Mouse (Mus musculus) ES-CJ7 (cell line): ENCODE results near the gene Neurl4.
"Not testable (repeated sequence)": the region's sequence is repeated elsewhere in the genome, so short reads cannot be mapped to it uniquely, and the experiment has no call there.

Source experiments
- DNase-seq: peaks from one replicate; pipeline ENCODE4 v3.0.0; 2011; ENCODE audit warnings: low read depth, low spot score

The Neurl4 gene

DNA sequence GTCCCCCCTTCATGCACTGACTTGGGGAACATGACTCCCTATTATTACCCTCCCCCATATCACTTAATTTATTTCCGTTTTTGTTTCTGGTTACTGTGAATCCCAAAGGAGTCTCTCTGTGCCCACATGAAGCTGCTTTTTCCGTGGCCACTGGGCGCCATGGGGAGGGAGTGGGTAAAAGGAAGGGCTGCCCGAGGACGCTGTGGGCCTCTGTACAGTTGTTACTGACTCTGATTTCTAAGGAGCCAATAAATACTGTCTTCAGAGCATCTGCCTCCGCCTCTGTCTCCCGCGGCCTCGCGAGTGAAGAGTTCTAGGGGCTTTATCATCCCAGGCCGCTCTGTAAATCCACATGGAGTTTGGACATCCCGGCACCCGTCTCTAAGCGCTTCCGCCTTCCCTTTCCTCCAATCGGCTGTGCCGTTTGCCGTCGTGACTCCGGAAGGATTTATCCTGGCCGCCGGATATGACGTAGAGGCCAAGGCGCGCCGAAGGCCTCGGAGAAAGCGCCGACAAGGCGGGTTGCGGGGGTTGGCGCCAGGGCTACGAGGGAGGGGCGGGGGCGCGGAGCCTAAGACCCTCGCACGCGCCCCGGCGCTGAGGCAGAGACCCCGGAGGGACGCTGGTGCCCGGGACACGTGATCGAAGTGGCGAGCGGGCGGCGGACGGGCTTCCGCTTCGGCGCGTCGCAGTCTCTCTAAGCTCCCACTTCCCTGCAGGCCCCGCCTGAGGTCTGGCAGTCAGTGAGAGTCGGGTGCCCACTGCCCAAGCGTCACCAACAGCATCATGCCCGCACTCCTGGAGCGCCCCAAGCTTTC lies 12.9 kb downstream of the Neurl4 start, which contains the start of gene Gps2:
Gene Gps2 (plus strand): TSS at position 335 of the 818 bp plus-strand sequence.
- DNase-seq = peak; percentile 97

DNA sequence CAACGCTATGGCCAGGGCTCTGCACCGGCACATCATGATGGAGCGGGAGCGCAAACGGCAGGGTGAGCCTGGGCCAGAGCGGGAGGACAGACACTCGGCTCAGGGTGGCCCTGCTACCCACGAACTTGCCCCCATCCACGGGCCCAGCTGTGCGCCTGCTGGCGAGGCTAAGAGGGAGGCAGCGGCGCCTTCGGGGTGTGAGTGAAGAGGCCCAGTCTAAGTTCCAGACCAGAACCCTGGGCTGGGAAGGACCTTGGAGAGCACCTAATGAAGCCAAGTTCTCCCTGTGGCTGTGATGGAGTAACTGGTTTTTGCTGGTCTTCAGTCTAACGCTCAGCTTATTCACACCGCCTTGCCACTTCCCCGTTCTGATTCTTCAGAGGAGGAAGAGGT lies 13.5 kb downstream of the Neurl4 start:
- DNase-seq = peak; percentile 73

DNA sequence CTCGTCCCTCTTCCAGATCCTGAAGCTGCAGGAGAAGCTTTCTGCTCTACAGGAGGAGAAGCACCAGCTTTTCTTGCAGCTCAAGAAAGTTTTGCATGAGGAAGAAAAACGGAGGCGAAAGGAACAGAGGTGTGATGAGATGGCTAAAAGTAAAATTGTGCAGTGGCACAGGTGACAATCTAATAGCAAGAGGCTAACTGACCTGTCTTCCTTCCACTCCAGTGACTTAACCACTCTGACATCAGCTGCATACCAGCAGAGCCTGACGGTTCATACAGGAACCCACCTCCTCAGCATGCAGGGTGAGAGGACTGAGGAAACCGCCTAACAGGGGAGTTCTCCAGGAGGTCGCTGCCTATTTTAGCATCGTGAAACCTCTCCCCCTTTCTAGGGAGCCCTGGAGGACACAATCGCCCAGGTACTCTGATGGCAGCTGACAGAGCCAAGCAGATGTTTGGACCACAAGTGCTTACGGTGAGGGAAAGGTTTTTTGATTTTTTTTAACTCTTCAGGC lies 14.1 kb downstream of the Neurl4 start:
- no peak for DNase-seq

DNA sequence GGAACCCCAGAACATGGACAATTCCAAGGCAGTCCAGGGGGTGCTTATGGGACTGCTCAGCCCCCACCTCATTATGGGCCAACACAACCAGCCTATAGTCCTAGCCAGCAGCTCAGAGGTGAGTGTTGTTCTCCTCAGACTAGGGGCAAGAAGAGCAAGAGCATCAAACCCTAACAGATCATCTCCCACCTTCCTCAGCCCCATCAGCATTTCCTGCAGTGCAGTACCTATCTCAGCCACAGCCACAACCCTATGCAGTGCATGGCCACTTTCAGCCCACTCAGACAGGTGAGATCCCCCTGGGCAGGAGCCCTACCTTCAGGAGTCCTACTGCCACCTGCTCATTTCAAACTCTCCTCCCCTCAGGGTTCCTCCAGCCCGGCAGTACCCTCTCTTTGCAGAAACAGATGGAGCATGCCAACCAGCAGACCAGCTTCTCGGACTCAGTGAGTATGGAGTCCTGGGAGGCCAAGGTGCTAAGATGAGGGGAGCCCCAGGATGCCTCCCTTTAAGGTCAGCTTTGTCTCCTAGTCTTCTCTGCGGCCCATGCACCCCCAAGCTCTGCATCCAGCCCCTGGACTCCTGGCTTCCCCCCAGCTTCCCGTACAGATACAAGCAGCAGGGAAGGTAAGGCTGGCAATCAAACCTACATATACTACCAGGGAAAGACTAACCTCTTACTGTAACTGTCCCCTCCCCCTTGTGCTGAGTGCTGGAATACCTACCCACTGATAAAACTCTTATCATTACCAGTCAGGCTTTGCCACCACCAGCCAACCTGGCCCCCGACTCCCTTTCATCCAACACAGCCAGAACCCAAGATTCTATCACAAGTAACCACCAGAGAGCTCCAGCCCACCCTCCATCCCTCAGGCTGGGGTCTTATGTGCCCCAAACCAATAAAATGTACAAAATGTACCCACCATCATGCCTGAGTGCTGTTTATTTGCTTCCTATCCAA lies 15.1 kb downstream of the Neurl4 start:
- DNase-seq = peak; percentile 50

DNA sequence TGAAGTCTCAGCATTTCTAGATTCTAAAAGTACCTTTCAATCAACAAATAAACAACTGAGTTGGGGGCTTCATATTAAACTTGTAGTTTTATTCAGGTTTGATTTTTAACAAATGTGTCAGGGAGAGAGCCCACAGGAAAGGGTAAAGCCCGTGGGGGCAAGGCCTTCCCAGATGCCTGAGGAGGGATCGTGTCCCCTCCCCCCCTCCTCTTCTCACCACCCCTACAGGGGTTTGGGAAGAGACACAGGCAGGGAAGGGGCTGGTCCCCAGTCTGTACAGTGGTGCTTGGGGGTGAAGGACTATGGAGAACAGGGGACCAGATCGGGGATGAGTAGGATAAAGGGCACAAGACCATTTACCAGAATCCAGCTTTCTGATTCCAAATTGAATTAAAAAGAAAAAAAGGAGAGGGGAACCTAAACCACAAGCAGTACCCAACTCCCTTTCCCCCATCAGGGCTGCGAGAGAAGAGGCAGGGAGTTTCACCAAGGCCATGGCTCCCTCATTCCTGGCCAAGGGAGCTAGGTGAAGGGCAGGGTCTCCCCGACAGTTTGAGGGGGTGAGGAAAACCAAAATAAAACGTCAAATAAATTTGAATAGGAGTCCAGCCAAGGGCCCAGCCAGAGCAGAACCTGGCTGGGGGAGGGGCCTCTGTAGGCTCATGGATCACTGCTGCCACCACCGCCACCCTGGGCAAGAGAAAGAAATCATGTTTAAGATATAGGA lies 15.9 kb downstream of the Neurl4 start:
- DNase-seq = not testable (repeated sequence)

DNA sequence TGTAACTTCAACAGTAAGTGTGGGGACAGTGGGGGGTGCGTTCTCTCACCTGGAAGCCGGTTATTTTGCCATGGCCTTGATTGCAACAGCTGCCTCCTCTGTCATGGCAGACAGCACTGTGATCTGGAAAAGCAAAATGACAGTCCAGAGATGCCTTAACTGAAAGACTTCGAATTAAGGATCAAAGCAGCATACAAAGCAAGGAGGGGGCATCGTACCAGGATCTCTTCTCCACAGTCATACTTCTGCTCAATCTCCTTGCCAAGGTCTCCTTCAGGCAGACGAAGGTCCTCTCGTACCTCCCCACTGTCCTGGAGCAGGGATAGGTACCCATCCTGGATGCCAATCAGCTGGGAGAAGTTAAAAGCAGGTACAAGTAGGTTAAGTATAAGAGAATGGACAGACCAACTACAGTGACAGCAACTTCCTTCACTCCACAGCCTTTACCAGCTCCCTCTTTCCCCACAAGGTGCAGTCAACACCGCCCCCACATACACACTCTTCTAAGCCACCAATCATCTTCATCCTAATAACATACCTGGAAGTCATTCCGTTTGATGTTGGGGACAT lies 16.6 kb downstream of the Neurl4 start:
- DNase-seq = no peak

DNA sequence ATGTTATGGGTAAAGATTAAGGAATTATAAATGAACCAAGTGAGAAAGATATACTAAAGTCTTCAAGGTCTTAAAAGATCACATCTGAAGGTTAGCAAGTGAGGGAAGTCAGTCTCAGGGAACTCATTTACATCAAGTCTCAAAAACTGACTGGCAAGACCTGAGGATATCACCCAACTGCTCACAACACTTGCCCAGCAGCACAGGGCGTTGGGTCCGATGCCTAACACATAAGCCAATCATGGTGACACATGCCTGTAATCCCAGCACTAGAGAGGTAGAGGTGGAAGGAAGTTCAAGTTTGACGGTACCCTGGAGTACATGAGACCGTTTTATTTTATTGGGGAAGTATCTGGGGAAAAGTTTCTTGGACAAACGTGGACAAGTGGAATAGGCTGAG lies 17.2 kb downstream of the Neurl4 start:
- no peak for DNase-seq

DNA sequence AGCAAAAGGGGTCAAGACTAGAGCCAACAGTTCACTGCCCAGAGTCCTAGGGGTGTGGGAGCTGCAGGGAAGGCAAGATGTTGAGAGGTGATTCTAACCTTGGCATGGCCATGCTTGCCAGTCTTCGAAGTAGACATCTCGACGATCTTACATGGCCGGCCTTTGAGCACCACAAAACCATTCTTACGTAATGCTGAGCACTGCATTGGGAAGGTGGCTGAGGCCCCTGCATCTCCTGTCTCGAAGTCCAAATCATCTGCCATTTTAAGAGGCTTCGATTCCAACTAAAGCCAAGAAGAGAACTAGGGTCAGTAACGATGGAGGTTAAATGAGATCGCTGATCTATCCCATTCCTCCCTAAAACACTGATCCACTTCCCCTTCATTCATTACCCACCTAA lies 18.2 kb downstream of the Neurl4 start:
- DNase-seq = no peak

DNA sequence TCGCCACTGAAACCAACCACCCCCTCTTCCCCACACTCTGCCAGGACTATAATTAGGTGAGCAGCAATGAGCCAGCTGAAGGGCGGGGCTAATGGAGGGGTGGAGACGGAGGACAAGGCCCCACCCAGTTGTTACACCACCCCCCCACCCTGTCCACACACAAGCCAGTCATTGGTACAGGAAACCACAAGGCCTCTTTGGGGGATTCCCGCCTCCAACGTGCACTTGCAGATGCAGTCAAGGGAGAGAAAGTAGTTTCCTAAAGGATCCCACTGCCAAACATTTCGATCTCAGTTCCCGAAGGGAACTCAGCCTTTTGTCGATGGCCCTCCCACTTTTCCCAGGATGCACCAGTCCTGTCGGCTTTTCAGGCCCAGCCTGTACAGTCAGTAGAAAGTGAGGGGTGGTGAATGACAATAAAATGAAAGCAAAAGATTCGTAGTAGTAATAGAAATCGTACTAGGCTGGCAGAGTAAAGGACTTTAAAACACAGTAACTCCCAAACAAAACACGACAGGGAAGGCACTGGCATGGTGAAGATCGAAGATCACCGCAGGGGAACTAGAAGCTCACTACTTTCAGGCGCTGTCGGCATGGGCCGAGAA lies 18.9 kb downstream of the Neurl4 start:
- DNase-seq = peak; percentile 92

DNA sequence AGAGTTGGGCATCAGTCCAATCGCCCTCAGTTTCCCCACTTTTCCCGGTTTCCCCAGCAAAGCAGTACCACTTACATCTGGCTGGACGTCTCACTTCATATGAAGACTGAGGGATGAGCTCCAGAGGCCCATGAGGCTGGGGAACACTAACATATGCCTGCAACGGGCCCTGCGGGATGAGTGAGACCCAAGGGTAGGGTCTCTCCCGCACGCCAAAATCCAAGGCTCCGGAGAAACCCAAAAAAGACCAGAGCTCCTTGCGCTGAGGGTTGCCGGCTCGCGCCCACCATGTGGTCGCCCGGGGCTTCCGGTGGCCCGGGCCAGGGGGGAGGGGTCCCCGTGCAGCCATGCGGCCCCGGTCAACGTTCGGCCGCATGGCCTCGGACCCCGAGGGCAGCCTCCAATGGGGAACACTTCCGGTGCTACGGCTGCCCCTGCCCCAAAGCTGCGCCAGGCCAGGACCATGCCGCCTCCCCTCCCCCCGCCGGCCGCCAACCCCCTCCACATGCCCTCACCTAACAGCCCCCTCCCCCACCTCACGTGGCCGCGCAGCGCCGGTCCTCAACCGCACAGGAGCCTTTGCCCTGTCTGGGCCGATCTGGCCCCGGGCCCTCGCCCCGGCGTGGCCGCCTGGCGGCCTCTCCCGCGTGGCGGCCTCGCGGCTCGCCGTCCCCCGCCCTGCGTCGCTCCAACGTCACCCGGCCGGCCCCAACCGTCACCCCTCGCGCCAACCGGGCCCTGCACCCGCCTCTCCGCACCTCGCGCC lies 19.6 kb downstream of the Neurl4 start:
- DNase-seq = peak; percentile 80

DNA sequence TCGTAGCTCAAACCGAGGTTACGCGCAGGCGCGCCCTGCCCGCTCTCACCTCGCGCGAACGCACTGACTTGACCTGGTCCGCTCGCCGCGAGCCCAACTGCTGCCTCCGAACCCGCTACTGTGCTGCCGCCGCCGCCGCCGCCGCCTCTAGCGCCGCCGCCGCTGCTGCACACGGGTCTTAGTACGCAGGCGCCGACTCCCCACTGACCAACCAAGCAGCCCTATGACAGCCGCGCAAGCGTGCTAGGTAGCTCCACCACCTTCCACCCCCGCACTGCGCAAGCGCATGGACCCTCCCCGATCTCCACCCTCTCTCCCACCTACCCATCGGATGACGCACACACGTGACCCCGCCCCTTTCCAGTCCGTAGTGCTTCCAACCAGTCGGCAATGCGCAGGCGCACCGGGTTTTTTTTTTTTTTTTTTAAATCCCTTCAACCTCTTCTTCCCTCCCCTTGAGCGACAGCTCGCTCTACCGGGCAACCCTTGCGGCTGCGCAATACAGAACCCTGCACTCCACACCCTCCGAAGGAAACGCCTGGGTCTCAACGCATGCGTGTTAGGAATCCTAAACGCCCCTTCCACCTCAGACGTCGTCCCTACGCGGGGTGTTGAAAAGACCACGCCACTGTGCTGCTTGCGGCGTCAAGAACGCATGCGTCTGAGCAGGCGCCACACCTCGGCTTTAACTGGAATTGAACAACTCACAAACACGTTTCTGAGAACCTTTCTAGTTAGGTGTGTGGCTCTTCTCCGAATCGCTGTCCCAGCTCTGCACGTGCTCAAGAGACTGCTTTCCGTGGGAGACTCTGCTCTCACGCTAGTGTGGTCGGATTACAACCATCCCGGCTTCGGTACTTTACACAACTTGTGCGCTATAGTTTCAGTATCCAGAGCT lies 20.5 kb downstream of the Neurl4 start, which contains the start of gene Eif5a:
Gene Eif5a (minus strand): TSS at position 845 of the 898 bp plus-strand sequence.
- DNase-seq = peak; percentile 100

DNA sequence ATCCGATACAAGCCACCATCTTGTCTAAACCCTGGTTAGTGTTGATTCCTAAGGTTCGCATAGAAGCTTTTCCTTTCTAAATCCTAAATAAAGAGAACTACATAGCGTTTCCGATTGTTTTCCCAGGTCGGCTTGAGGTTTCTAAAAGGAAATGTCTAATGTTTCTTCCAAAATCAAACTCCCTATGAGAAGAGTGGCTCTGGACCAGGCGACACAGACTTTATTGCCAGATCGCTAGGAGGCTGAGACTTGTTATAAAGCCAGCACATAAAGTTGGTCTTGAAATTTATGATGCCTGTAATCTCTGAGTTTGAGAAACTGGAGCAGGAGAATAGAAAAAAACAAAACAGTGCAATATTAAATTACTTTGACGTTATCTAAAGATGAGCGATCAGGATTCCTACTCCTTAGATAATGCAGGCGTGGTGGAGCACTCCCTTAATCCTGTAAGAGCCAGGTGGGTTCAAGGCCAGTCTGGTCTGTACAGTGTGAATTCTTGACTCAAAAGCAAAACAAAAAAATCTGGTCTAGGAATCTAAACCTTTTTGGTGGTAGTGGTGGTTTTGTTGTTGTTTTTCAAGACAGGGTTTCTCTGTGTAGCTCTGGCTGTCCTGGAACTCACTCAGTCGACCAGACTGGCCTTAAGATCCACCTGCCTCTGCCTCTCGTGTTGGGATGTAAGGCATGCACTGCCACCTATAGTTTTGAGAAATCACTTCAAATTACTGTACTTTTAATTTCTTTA lies 21.3 kb downstream of the Neurl4 start:
- peak; percentile 49 for DNase-seq

DNA sequence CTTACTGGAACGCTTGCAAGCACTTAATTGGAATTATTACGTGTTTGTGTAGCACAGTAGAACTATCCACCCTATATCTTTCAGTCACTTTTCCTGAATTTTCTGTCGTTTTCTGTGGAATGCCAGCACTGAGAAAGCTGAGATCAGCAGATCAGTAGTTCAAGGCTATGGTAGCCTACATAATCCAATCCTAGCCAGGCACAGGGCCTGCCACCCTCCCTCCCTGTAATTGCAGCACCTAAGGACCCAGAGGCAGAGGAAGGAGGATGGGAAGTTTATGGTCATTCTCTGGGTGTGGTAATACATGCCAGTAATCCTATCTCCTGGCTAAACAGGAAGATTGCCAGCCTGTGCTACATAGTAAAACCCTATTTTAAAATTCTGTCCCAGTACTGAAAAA lies 21.9 kb downstream of the Neurl4 start:
- DNase-seq = no peak

DNA sequence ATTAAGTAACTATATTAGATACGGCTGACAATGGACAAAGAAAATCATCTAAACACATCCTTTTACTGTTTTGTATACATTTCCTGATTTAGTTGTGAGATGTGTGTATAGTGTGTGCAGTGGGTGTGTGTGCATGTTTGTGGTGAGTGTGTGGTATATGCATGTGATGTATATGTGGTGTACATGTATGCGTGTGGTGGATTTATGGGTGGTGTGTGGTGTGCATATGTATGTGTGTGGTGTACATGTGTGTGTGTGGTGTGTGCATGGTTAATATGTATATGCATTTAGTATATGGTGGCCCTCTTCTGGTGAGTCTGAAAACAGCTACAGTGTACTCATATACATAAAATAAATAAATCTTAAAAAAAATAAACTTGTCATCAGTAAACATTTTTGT lies 26.6 kb downstream of the Neurl4 start:
- DNase-seq = no peak

DNA sequence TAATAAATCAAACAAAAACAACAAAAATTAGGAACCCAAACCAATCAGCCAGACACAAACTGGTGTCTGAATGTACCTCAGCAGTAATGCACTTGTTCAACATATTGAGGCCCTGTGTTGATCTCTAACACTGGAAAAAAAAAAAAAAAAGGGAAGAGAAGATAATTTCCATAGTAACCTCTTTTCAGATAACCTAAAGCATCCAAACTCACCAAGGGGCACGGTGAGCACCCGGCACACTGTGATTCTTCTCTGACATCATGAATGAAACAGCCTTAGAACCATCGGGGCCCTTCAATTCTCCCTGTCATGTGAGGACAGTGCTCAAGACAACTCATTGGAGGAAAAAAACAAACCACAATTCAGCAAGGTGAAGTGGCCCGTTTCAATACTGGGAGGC lies 28.8 kb downstream of the Neurl4 start:
- DNase-seq = no peak

DNA sequence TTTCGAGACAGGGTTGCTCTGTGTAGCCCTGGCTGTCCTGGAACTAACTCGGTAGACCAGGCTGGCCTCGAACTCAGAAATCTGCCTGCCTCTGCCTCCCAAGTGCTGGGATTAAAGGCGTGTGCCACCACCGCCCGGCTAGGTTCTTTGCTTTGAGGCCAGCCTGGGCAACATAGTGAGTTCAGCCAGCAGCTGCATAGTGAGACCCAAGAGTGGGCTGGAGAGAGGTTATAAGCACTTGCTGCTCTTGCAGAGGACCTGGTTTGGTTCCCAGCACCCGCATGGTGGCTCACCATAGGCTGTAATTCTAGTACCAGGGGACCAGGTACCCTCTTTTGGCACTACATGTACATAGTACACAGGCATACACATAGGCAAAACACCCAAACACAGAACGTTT lies 29.3 kb downstream of the Neurl4 start:
- not testable (repeated sequence) for DNase-seq

DNA sequence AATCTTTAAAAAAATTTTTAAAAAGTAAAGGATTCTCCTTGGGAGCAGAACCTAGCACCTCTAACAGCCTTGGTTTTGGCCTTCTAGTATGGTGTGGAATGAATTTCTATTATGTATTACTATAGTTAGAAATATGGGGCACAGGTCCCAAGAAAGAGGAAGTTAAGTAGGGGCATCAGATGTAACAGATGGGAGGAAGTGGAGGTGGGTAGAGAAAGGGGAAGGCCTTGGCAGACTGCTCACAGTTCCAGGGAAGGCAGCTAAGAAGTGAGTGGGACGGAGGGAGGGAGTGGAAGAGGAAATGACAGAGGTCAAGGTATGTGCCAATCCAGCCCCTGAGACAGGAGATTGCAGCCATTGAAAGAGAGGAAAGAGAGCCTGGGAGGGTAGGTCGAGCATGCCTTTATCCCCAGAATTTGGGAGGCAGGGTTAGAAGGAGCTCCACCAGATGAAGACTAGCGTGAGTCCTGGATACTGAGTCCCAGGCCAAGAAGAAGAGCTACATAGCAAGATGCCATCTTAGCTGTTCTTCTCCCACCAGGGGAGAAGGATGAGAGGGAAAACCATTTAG lies 30.2 kb downstream of the Neurl4 start:
- no peak for DNase-seq

DNA sequence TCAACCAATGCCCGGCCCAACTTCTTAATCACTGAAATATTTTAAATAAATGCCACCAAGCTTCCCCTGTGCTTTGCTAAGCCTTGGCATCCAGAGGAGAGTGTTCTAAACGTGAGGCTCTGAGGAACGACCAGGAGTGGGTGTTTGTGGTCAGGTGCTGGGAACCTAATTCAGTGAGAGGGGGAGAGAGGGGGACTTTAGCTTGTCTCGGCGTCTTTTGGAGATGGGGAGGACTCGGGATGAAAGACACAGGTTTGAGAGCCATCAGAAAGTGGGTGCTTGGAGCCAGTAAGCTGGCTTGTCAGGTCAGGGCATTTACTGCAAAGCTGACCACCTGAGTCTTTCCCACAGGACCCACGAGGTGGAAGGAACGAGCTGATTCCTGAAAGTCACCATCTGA lies 30.9 kb downstream of the Neurl4 start:
- no peak for DNase-seq
